Mouse (Mus musculus) right cerebral cortex, postnatal 25 days (tissue): ENCODE data around the gene Inpp1.
A peak's percentile ranks its signal among the peaks of the same experiment; 100 is the strongest.

ENCODE experiments used
- DNase-seq: peaks from one replicate; pipeline ENCODE4 v3.0.0; 2022

The Inpp1 gene

DNA sequence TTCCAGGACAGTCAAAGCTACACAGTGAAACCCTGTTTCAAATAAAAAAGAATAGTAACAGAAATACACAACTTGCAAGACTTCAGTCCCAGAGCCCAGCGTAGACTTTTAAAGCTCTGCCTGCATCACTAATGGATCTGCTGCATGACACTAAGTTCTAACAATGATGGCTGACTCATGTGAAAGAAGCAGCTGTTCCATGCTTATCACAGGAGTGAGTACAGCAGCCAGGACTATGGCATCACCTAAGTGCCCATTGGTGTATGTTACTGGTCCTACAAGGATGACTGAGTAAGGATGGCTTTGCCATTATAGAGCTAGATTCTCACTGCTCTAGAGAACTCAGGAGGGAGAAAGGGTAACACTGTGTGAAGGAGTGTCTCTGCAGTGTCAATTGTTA, 30.2 kb downstream of the Inpp1 start:
- DNase-seq: no peak

DNA sequence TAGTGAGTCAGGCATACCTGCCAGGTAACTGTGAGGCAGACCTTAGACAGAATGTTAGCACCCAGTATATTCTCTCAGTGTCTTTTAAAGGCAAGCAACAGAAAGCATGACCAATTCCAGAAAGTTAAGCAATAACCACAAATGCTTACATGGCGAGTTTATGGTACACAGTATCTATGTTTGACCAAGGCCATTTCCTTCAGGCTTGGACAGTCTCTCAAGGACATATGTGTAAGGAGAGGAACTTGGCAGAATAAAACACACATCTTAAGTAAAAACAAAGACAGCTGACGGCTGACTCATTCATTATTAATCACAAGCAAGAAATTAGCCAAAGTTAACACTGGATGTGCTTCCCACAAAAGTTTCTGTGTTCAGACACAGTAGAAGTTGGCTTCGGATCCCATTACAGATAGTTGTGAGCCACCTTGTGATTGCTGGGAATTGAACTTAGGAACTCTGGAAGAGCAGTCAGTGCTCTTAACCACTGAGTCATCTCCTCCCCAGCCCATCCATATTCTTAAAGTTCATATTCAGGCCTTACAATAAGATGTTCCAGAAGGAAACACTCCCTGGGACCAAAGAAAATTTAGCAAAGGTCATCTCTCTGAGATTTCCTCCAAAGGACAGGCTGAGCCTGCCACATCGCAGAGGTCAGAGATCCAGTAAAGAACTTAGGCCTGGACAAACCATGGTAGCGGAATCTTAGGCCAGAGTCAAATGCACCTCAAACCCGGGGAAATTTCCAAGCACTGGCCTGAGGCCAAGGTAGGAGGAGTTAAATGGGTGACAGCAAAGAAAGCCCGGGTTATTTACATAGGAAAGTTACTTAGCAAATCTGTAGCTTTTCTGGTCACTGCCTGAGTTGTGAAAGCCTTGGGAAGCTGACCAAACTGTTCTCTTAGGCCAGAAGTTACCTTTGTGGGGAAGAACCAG, 52.0 kb downstream of the Inpp1 start:
- DNase-seq: no peak

DNA sequence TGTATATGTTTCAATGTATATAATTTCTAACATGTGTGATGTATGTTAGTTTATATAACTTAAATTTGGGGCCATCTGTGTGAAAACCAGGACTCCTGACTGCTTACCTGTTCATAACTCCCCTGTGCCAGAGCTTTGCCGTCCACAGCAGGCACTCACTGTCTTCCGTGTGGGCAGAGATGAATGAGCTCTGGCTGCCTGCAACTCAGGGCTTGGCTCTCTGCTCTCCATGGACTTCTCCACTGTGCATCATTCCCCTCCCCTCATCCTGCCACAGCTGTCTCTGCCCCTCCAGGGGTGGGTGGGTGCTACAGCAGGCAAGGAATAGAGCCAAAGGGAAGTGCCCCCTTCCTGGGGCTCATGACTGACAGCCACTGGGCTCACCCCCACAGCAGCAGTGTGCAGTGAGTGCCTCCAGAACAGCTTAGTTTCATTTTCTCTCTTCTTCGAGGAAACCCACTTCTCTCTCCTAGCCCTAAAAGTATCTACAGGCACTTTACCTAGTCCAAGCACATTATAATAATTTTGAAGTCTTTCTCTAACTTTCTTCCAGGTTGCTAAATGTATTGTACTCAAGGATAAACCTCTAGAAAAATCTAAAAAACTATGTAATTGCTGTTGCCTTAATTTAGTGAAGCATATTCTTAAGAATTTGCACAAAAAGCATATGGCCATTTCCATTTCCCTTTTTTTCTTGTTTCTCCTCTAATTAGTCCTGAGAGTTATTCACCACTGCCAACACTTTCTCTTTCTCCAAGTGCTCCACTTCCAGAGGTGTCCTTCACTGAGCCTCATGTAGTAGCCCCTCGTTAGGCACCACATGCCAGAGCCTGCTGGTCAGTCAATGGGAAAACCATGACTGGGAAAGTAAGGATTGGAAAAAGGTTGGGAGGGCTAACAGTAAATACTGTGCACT, 53.3 kb downstream of the Inpp1 start:
- no peak for DNase-seq

DNA sequence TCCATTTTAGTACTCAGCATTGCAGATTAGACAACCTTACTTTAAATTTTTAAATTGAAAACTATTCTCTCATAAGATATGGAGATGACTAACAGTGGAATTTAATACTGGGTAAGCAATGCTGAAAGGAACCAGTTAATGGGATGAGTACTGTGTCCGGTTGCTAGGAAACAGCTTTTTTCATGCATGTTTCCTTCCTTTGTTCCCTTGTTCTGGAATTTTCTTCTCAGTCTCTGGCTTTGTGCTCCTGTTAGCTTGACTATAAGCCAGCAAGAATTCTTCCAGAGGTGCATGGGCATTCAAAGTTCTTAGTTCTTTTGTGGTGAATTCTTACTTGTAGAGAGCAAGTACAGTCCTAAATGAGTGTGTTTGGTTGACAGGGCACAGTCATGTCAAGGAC, 59.3 kb downstream of the Inpp1 start:
- DNase-seq: no peak

DNA sequence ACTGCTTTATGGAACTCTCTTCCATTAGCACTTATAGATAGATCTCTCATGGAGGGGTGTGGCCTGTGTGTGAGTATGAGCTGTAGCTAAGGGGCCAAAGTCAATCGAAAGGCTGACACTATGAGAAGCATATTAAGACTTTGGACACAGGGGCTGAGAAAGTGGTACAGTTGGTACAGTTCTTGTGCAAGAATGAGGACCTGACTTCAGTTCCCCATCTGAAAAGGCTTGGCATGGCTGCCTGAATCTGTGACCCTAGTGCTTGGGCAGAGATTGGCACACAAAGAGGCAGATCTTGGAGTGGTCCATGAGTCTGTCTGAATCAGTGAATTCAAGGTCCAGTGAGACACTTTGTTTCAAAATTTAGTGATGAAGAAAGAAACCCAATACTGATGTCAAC, 63.2 kb downstream of the Inpp1 start:
- no peak for DNase-seq

DNA sequence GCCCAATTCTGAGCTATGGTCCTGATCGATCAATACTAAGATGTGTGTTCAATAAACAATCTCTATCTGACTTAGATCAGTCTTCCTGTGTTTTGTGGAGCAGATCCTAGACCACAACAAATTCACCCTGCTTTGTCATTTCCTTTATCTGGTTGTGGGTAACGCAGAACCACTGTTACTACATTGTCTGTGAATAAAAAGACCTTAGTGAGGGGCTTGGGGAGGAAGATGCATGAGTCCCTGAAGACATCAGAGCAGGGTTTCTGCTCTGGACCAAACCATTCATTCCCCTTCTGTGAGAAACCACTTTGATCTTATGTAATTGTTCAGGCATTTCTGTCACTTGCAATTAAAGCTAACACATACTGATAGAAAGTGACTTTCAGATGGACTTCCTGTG, 63.7 kb downstream of the Inpp1 start:
- no peak for DNase-seq

DNA sequence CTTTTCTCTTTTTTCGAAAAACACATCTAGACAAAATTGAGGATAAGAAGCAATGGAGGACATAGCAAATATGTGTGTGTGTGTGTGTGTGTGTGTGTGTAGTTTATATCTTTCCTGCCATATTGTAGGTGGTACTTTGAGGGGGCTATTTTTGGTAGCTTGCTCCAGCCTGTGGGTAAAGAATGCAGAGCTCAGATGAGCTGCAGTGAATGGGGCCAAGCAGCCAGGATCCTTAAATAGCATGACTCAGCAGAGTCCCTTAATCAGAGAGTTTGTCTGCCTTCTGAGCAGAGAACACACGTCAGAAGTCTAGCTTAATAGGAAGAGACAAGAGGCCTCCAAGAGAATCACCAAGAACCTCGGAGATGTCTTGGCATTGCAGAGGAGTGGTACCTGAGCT, 64.8 kb downstream of the Inpp1 start:
- DNase-seq: no peak

DNA sequence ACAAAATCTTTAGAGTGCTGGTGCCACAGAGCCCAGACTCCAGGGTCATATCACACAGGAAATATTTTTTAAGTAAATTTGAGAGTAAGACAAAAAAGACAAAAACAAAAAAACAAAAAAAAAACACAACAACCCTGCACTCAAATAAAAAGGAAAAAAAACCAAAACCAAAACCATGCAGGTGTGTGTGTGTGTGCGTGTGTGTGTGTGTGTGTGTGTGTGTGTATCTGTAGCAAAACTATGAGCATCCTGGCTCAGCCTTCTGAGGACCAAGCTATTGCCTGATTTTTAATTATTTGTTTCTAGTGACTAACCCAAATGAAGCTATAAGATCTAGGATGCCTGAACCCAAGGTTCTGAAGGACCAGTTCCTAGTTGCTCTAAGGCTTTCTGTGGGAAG, 65.9 kb downstream of the Inpp1 start:
- no peak for DNase-seq

DNA sequence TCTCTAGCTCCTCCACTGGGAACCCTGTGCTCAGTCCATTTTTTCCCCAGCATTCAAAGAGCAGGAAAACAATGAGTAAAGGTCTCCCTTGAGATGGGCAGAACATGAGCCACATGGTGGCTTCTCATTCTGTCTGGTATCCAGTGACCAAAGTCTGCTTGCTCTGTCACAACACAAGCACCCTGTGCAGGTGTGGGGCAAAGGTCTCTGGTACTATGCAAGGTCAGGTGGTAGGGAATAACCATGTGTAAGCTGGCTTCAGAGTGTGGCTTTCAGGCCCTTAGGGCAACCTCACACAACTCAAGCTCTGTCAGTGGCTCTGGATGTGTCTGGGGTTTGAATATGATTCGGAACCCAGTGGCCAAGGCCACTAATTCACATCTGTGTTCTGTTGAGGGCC, 67.5 kb downstream of the Inpp1 start:
- DNase-seq: no peak

DNA sequence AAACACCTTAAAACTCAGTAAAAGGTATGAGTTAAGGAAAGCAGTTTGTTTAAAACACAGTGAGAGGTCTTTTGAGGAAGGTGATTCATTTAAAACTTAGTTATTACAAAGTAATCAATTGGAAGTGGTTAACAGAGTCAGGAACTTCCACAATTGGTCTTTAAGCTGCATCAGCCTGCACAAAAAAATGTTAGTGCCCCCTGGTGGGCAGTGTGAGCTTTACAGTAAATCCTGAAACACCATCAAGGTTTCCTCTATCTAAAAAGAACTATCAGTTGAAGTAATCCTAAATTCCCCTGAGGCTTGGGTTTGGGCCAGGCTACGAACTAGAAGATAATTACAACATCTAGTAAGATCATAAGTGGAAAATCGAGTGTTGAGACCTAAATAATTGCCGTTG, 69.2 kb downstream of the Inpp1 start:
- DNase-seq: peak; percentile 58

DNA sequence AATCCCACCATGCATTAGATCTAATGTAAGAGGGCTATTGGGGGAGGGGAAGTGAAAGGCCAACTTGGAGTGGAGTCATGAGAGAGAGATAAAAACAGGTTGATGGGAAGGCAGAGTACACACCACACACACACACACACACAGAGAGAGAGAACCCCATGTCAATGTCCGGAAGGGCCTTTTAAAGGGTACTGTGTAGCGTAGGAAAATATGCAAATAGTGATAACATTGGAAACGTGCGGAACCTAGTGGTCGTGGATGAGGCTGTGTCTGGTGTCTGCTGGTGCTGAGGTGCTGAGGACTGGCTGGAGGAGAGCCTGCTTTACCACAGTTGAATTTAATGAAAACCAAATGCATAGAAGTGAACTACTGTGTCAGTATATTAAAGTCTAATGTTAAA, 74.9 kb downstream of the Inpp1 start:
- no peak for DNase-seq
